In the genomic region with DNA sequence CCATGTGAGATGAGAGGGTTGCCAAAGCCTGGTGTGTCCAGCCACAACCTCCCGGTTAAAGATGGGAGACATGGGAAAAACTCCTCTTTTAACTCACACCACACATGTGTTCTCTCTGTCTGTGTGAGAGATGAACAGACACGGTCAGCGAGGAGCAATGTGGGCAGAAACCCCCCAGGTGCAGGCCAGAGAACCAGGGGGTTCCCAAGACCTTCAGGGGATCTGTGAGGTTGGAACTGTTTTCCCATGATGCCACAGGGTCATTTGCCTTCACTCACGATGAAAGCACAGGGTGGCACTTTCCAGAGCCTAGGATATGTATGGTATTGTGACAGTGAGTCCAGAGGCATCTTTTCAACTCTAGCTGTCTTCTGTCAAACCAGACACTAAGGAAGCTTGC, we compare ENCODE assay signal across 25 mouse cellular contexts. TPM values are rescaled to one million over a fixed set of nuclear protein-coding genes. Genes with fewer than 3 reads are reported as not detected.
DNase-seq lines count a peak whose midpoint lies in the region; ATAC-seq and TF ChIP-seq lines count a peak whose summit lies in the region.
"Had no signal": no experiment of that assay in that cellular context is flagged by ENCODE, and none has a peak within 500 bp of the region (broad histone marks: within the 10 kb centered on the region; RNA-seq: fewer than 3 reads in every experiment).

No protein-coding gene starts in this region.

- peak; percentile 53 for DNase-seq in A20 (ENCODE audit: low read depth, low spot score)
- DNase-seq in CH12.LX (ENCODE audit: extremely low read depth), result peak; percentile 69
- DNase-seq in splenic B cell, adult 2 months (ENCODE audit: low read depth, low spot score), result peak; percentile 50
- no peak for DNase-seq in adrenal gland, postnatal 25 days
- DNase-seq: adrenal gland, adult 2 months; adrenal gland, postnatal 10 days; adrenal gland, postnatal 36 days; cerebellum, adult 11 months; cerebellum, adult 18-20 months; cerebellum, adult 8-10 months; cerebellum, adult 9-11 months; cerebellum, postnatal 14 days; cerebellum, postnatal 36 days; embryo, embryonic 11 days; forebrain, postnatal 0 days had no signal

- dilution Hi-C loops in CH12.LX (cut with MboI; ENCODE audit: extremely low pct_ligation_motif_present, extremely low pct_unique_long_range_greater_than_20kb, low sequenced_read_pairs), result no loop called here

- H3K9me3 ChIP-seq in CH12.LX (replicated peaks; ENCODE audit: low read length), result peaks cover 3% of the 10 kb centered on the region
- no peaks in the 10 kb centered on the region; the same call in 1 of the 2 replicates for H3K9me3 ChIP-seq in forebrain, embryonic 12.5 days
- H3K9me3 ChIP-seq: embryonic facial prominence, embryonic 13.5 days; embryonic facial prominence, embryonic 15.5 days; forebrain, embryonic 15.5 days had no signal

- no peaks in the 10 kb centered on the region; the same call in 1 of the 2 replicates for H3K79me2 ChIP-seq in CH12.LX (replicated peaks; ENCODE audit: control insufficient read depth, extremely low read depth, insufficient read depth, poor library complexity, severe bottlenecking)

- H3K4me2 ChIP-seq in CH12.LX (ENCODE audit: insufficient read depth, low read depth, poor library complexity, severe bottlenecking), result peak overlapping the region; percentile 2; the same call in 1 of the 2 replicates
- H3K4me2 ChIP-seq in forebrain, embryonic 12.5 days, result no peak overlapping the region
- H3K4me2 ChIP-seq: embryonic facial prominence, embryonic 13.5 days; embryonic facial prominence, embryonic 15.5 days; forebrain, embryonic 13.5 days; forebrain, embryonic 15.5 days had no signal

- no peak for TF ChIP-seq POLR2A in CH12.LX (IDR thresholded peaks at IDR 0.05; ENCODE audit: low read depth, low read length)

- WGBS in forebrain, embryonic 12.5 days, result 81% methylated on average over 4 of the region's 4 CpGs

- H3K27me3 ChIP-seq in CH12.LX (replicated peaks), result no peaks in the 10 kb centered on the region
- no peaks in the 10 kb centered on the region for H3K27me3 ChIP-seq in splenic B cell, adult 2 months (ENCODE audit: control insufficient read depth, insufficient read depth, low read length, poor library complexity, severe bottlenecking)
- H3K27me3 ChIP-seq in forebrain, embryonic 12.5 days, result peaks cover 68% of the 10 kb centered on the region

- no peak for TF ChIP-seq RAD21 in CH12.LX (IDR thresholded peaks at IDR 0.05; ENCODE audit: low read depth, low read length)

- in situ Hi-C loops in CH12.LX (cut with MboI; ENCODE audit: low pct_ligation_motif_present, low pct_unique_long_range_greater_than_20kb, low sequenced_read_pairs), result loop anchor here (10.0 kb wide), 3 partner anchors 234 to 346 kb away; no protein-coding TSS in a partner anchor

- no peak overlapping the region for H3K4me3 ChIP-seq in CH12.LX (replicated peaks in 1 of 3; ENCODE audit: low read depth in 2 of 3, low read length in 2 of 3, poor library complexity in 1 of 3)
- no peak overlapping the region for H3K4me3 ChIP-seq in forebrain, embryonic 12.5 days (replicated peaks)
- H3K4me3 ChIP-seq: embryonic facial prominence, embryonic 13.5 days; embryonic facial prominence, embryonic 15.5 days; erythroblast, embryonic 14.5 days; forebrain, embryonic 10.5 days; forebrain, embryonic 13.5 days; forebrain, embryonic 15.5 days had no signal

- H3K27ac ChIP-seq in CH12.LX (ENCODE audit: insufficient read depth, low read depth), result peak overlapping the region; percentile 99
- H3K27ac ChIP-seq in forebrain, embryonic 12.5 days, result no peak overlapping the region
- H3K27ac ChIP-seq: embryonic facial prominence, embryonic 13.5 days; embryonic facial prominence, embryonic 15.5 days; forebrain, embryonic 10.5 days; forebrain, embryonic 13.5 days; forebrain, embryonic 15.5 days had no signal

- no peak for TF ChIP-seq EP300 in CH12.LX (IDR thresholded peaks at IDR 0.05; ENCODE audit: low read length)

- TF ChIP-seq CTCF in CH12.LX (conservative IDR thresholded peaks at IDR 0.05 in 1 of 2, IDR thresholded peaks at IDR 0.05 in 1 of 2; ENCODE audit: low read depth in 2 of 2, low read length in 2 of 2), result no peak

- H3K4me1 ChIP-seq in CH12.LX (ENCODE audit: control insufficient read depth in 1 of 2, insufficient read depth in 2 of 2), result peaks cover 60 to 95% of the 10 kb centered on the region in 2 experiments
- peaks cover 8% of the 10 kb centered on the region for H3K4me1 ChIP-seq in forebrain, embryonic 12.5 days
- H3K4me1 ChIP-seq: embryonic facial prominence, embryonic 13.5 days; embryonic facial prominence, embryonic 15.5 days; forebrain, embryonic 13.5 days; forebrain, embryonic 15.5 days had no signal

- no peak for ATAC-seq in forebrain, embryonic 12.5 days (ENCODE audit: low FRiP score)
- ATAC-seq: CD4-positive, CD25-positive, alpha-beta regulatory T cell, adult 4 months; forebrain, embryonic 13.5 days; forebrain, embryonic 15.5 days; forebrain, postnatal 0 days had no signal

- peak overlapping the region; percentile 8; the same call in 1 of the 2 replicates for H3K9ac ChIP-seq in CH12.LX (ENCODE audit: insufficient read depth, low read depth)
- H3K9ac ChIP-seq in forebrain, embryonic 12.5 days, result no peak overlapping the region
- H3K9ac ChIP-seq: embryonic facial prominence, embryonic 13.5 days; embryonic facial prominence, embryonic 15.5 days; forebrain, embryonic 13.5 days; forebrain, embryonic 15.5 days; forebrain, postnatal 0 days had no signal

- peaks cover 6 to 53% of the 10 kb centered on the region in 2 experiments for H3K36me3 ChIP-seq in CH12.LX (replicated peaks in 1 of 2; ENCODE audit: control insufficient read depth in 1 of 2, insufficient read depth in 1 of 2, low read length in 1 of 2)
- H3K36me3 ChIP-seq in splenic B cell, adult 2 months (ENCODE audit: control insufficient read depth, insufficient read depth, low read length, poor library complexity, severe bottlenecking), result peaks cover 19% of the 10 kb centered on the region
- no peaks in the 10 kb centered on the region for H3K36me3 ChIP-seq in forebrain, embryonic 12.5 days (replicated peaks)
- H3K36me3 ChIP-seq: embryonic facial prominence, embryonic 13.5 days; embryonic facial prominence, embryonic 15.5 days; forebrain, embryonic 10.5 days; forebrain, embryonic 15.5 days had no signal

TF ChIP-seq in CH12.LX, 34 proteins besides CTCF, POLR2A, EP300 and RAD21:
- TF ChIP-seq ETS1 (conservative IDR thresholded peaks at IDR 0.05; ENCODE audit: low read depth, low read length) (peak; percentile 65), E2F4 (IDR thresholded peaks at IDR 0.05; ENCODE audit: insufficient replicate concordance, low read depth, low read length) (no peak), IRF4 (IDR thresholded peaks at IDR 0.05; ENCODE audit: low read depth, low read length) (0 out of 2 replicates have a peak, but pooled peaks have one; percentile 21), MEF2A (IDR thresholded peaks at IDR 0.05; ENCODE audit: borderline replicate concordance, low read depth, low read length) (no peak), TCF12 (IDR thresholded peaks at IDR 0.05; ENCODE audit: low read depth, low read length) (peak; percentile 54; the same call in 1 of the 2 replicates), MYC (IDR thresholded peaks at IDR 0.05; ENCODE audit: low read depth, low read length) (peak; percentile 55; the same call in 1 of the 2 replicates), MAX (IDR thresholded peaks at IDR 0.05; ENCODE audit: low read length) (peak; percentile 11; the same call in 1 of the 2 replicates)

RNA-seq across cellular contexts. Expression of a gene that starts 39.9 kb away (rescaled TPM):
- total RNA-seq in CH12.LX (2012; rRNA removed), result 19.3 and 21.8 TPM in 2 replicates
- total RNA-seq in CH12.LX (2014; rRNA removed), result 12.7 and 13.5 TPM in 2 replicates
- 47.4 and 57.4 TPM in 2 replicates for polyA plus RNA-seq in CH12.LX (2012; ENCODE audit: insufficient read length, low read depth)
- 0.21 and 0.60 TPM in 2 replicates for polyA plus RNA-seq in forebrain, embryonic 12.5 days (2016; fragmentation: Nextera tagmentation; extraction: Ambion mirVana)
- total RNA-seq in adrenal gland, postnatal 25 days (2021), result 0.48 and 1.4 TPM in 2 replicates
- total RNA-seq: common myeloid progenitor, adult 5-6 weeks; MEL had no signal
- polyA plus RNA-seq: embryonic facial prominence, embryonic 13.5 days had no signal
